Mouse (Mus musculus) megakaryocyte, adult 5-6 weeks (primary cell): ENCODE results near the gene Msh3. TPM values are rescaled to one million over a fixed set of nuclear protein-coding genes. Genes with fewer than 3 reads are reported as not detected.
"Not testable (repeated sequence)": the region's sequence is repeated elsewhere in the genome, so short reads cannot be mapped to it uniquely, and the experiment has no call there.

Experiments
- ATAC-seq: 2 replicates; pipeline ENCODE4 v1.8.0; 2016; ENCODE audit warnings: mild to moderate bottlenecking, inconsistent platforms; ENCODE audit not compliant: poor library complexity, severe bottlenecking
- total RNA-seq, 2 experiments: library from RNA; stranded (forward) in 1 of 2; stranded (reverse) in 1 of 2; fragments of 153-499, 151-499 nt in 1 of 2; fragments of 221-1000, 200-1000 nt in 1 of 2; gene quantifications; 2 replicates each; pipeline versions ENCODE4 v1.2.3 to v1.2.4; 2015 to 2017

The Msh3 gene
- total RNA-seq (2015) (17.3 and 21.3 TPM in 2 replicates), total RNA-seq (2017) (27.5 and 34.6 TPM in 2 replicates)

GRCm38 (mm10) chr13:92354456-92355271 lies at the start of gene Msh3, which contains the start of gene Dhfr:
Gene Msh3 (minus strand): TSS chr13:92355003.
Gene Dhfr (plus strand): TSS chr13:92354726.
- peak; percentile 87 for ATAC-seq

GRCm38 (mm10) chr13:92403496-92403895 lies 48.7 kb upstream of the Msh3 start:
- no peak for ATAC-seq

GRCm38 (mm10) chr13:92402063-92402462 lies 47.3 kb upstream of the Msh3 start:
- no peak for ATAC-seq

GRCm38 (mm10) chr13:92398491-92399384 lies 43.9 kb upstream of the Msh3 start:
- no peak for ATAC-seq

GRCm38 (mm10) chr13:92393047-92393661 lies 38.4 kb upstream of the Msh3 start:
- no peak for ATAC-seq

- ATAC-seq: no peak
Observed at GRCm38 (mm10) chr13:92387367-92387766, 32.6 kb upstream of the Msh3 start.

- ATAC-seq: not testable (repeated sequence)
Observed at GRCm38 (mm10) chr13:92371466-92371865, 16.7 kb upstream of the Msh3 start.

- ATAC-seq: no peak
Observed at GRCm38 (mm10) chr13:92370811-92371210, 16.0 kb upstream of the Msh3 start.

- ATAC-seq: no peak
Observed at GRCm38 (mm10) chr13:92365312-92365711, 10.5 kb upstream of the Msh3 start.

GRCm38 (mm10) chr13:92361609-92362008 lies 6.8 kb upstream of the Msh3 start:
- ATAC-seq: no peak

- ATAC-seq: no peak
Observed at GRCm38 (mm10) chr13:92357644-92358043, 2.8 kb upstream of the Msh3 start.

GRCm38 (mm10) chr13:92356376-92356775 lies 1.6 kb upstream of the Msh3 start:
- no peak for ATAC-seq

- peak; percentile 20 for ATAC-seq
Observed at GRCm38 (mm10) chr13:92355272-92355643, 455 bp upstream of the Msh3 start.

GRCm38 (mm10) chr13:92353956-92354355 lies 847 bp downstream of the Msh3 start:
- ATAC-seq: peak; percentile 5; the same call in 1 of the 2 replicates

- no peak for ATAC-seq
Observed at GRCm38 (mm10) chr13:92351100-92351499, 3.7 kb downstream of the Msh3 start.

GRCm38 (mm10) chr13:92346338-92346737 lies 8.5 kb downstream of the Msh3 start:
- ATAC-seq: no peak

GRCm38 (mm10) chr13:92344033-92344432 lies 10.8 kb downstream of the Msh3 start:
- no peak for ATAC-seq

- ATAC-seq: no peak
Observed at GRCm38 (mm10) chr13:92339787-92340186, 15.0 kb downstream of the Msh3 start.

GRCm38 (mm10) chr13:92337773-92338462 lies 16.9 kb downstream of the Msh3 start:
- no peak for ATAC-seq

- no peak for ATAC-seq
Observed at GRCm38 (mm10) chr13:92336857-92337256, 17.9 kb downstream of the Msh3 start.
